Mouse (Mus musculus): ENCODE measurements around the gene 4930558K02Rik. TPM values are rescaled to one million over a fixed set of nuclear protein-coding genes. Genes with fewer than 3 reads are reported as not detected.

4930558K02Rik gene
- total and polyA plus RNA-seq, 2 experiments from 2014 or later: not detected

DNA sequence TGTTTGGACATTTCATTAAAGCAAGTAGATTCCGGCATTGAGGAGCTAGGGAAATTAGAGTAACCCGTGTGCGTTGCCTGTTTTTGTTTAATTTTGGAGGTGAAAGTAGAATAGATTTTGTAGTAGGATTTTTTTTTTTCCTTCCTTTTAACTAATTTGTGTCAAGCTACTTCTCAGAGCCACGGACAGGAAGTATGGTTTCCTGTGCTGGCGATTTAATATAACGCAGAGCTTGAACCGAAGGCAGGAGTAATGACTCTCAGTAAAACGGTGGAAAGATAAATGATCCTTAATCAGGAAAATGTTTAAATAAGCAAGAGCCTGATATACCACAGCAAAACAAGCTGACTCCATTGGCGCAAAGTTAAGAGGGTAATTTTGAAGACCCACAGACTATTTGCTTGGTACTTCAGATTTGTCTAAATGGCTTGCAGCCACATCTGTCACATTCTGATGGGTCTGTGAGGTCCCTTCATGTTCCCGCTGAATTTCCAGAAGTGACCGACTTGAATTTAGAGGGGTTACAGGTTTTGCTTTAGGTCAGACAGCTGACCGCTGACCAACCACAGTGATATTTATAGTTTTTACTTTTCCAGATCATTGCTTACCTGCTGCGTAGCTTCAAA is 38.7 kb upstream of the 4930558K02Rik start:
- 0 out of 2 replicates have a peak overlapping the region, but pooled peaks have one; percentile 6 for H3K4me2 ChIP-seq (ENCODE audit: low read depth, low read length)
- 0 out of 2 replicates have a peak overlapping the region, but pooled peaks have one; percentile 30 for H3K27ac ChIP-seq (ENCODE audit: low read depth)
- no peaks in the 10 kb centered on the region for H3K27me3 ChIP-seq (ENCODE audit: control insufficient read depth, insufficient read depth, low read length)
- no peaks in the 10 kb centered on the region for H3K36me3 ChIP-seq (replicated peaks; ENCODE audit: control insufficient read depth, insufficient read depth, low read length)
- H3K4me1 ChIP-seq (ENCODE audit: control insufficient read depth, insufficient read depth): peaks cover 3% of the 10 kb centered on the region; the same call in 1 of the 2 replicates
- no peak for ATAC-seq (ENCODE audit: insufficient read depth, low read depth)
- TF ChIP-seq CTCF (IDR thresholded peaks at IDR 0.05; ENCODE audit: low read depth) (no peak), EP300 (IDR thresholded peaks at IDR 0.05; ENCODE audit: low read depth) (no peak)
- H3K9ac ChIP-seq (replicated peaks; ENCODE audit: low read depth, low read length): no peak overlapping the region
- H3K4me3 ChIP-seq (ENCODE audit: low read depth, low read length): no peak overlapping the region
- WGBS: 48% methylated on average over 13 of the region's 13 CpGs
- no peak for DNase-seq (ENCODE audit: low spot score)
- H3K9me3 ChIP-seq (replicated peaks; ENCODE audit: control insufficient read depth, low read length): no peaks in the 10 kb centered on the region

DNA sequence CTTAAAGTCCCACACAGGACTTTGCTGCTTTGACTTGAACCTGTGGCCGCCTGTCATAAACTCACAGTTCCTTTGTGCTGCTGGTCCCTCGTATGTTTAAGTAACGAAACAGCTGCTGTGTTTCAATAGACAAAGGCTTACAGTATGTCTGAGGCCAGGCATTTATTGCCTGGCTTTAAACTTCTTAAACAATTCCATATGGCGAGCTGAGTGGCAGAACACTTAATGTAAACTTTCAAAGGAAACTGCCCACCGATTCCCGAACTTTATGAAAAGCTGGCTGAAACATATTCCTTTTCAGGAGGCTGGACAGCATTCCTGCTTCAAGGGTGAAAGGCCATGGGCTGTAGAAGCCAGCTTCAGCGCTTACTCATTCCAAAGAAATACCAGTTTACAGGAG is 37.5 kb upstream of the 4930558K02Rik start:
- no peak for TF ChIP-seq EP300 (IDR thresholded peaks at IDR 0.05; ENCODE audit: low read depth)
- TF ChIP-seq CTCF (IDR thresholded peaks at IDR 0.05; ENCODE audit: low read depth): no peak
- no peak overlapping the region for H3K4me3 ChIP-seq (ENCODE audit: low read depth, low read length)
- ATAC-seq (ENCODE audit: insufficient read depth, low read depth) (no peak), DNase-seq (ENCODE audit: low spot score) (no peak)
- H3K9me3 ChIP-seq (replicated peaks; ENCODE audit: control insufficient read depth, low read length): no peaks in the 10 kb centered on the region
- no peak overlapping the region for H3K4me2 ChIP-seq (ENCODE audit: low read depth, low read length)
- H3K4me1 ChIP-seq (ENCODE audit: control insufficient read depth, insufficient read depth): peaks cover 3% of the 10 kb centered on the region; the same call in 1 of the 2 replicates
- peak overlapping the region; percentile 20; the same call in 1 of the 2 replicates for H3K27ac ChIP-seq (ENCODE audit: low read depth)
- no peak overlapping the region for H3K9ac ChIP-seq (replicated peaks; ENCODE audit: low read depth, low read length)
- no peaks in the 10 kb centered on the region for H3K36me3 ChIP-seq (replicated peaks; ENCODE audit: control insufficient read depth, insufficient read depth, low read length)
- WGBS: 48% methylated on average over 7 of the region's 7 CpGs
- H3K27me3 ChIP-seq (ENCODE audit: control insufficient read depth, insufficient read depth, low read length): no peaks in the 10 kb centered on the region

DNA sequence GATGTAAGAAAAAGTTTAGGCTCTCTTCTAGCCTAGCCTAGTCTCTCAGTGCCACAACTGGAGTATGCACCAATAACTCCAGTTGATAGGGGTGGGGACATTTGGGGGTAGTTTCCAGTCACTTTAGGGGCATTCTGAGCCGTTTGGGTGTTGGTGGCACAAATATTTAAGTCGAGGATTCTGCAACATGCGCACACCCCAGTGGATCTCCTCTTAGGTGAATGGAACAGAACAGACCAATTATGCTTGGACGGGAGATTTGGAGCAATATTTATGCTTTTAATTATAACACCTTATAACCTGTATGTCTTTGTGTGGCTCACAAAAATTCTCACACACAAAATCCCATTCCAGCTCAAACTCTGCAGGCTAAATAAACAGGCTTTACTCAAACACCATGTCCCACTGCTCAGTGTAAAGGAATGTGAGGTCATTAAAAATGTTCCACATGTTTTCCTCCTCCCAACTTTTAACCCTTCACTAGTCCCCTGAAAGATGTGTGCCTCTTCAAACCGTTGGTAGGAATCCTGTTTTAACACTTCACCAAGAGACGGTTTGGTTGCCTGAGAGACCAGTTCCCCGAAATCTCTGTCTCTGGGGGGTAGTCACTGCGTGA is 35.9 kb upstream of the 4930558K02Rik start:
- Histone ChIP-seq H3K27me3 (ENCODE audit: control insufficient read depth, insufficient read depth, low read length) (no peaks in the 10 kb centered on the region), H3K4me2 (ENCODE audit: low read depth, low read length) (no peak overlapping the region), H3K9ac (replicated peaks; ENCODE audit: low read depth, low read length) (no peak overlapping the region), H3K4me3 (ENCODE audit: low read depth, low read length) (no peak overlapping the region), H3K4me1 (ENCODE audit: control insufficient read depth, insufficient read depth) (no peaks in the 10 kb centered on the region; the same call in 1 of the 2 replicates), H3K36me3 (replicated peaks; ENCODE audit: control insufficient read depth, insufficient read depth, low read length) (no peaks in the 10 kb centered on the region), H3K9me3 (replicated peaks; ENCODE audit: control insufficient read depth, low read length) (no peaks in the 10 kb centered on the region), H3K27ac (ENCODE audit: low read depth) (no peak overlapping the region)
- ATAC-seq (ENCODE audit: insufficient read depth, low read depth) (no peak), DNase-seq (ENCODE audit: low spot score) (peak; percentile 34)
- 60% methylated on average over 8 of the region's 8 CpGs for WGBS
- TF ChIP-seq EP300 (IDR thresholded peaks at IDR 0.05; ENCODE audit: low read depth) (no peak), CTCF (IDR thresholded peaks at IDR 0.05; ENCODE audit: low read depth) (no peak)

DNA sequence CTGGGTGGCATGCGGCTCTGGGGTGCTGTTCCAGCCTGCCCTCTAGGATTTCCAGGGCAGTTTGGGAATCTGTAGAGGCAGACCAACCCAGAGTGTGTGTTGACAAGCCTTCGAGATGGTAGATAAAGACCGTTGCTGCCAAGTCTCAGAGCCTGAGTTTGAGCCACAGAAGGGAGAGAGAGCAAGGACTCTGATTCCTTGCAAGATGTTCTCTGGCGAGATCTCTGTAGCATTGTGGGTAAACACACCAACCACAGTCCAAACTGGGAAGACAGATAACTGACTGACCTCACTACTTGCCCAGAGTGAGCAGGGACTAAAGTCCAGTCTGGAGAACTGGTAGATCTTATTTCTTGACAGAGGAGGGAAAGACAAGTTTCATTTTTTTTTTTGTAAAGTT is 34.1 kb upstream of the 4930558K02Rik start:
- no peak overlapping the region for H3K9ac ChIP-seq (replicated peaks; ENCODE audit: low read depth, low read length)
- H3K4me1 ChIP-seq (ENCODE audit: control insufficient read depth, insufficient read depth): no peaks in the 10 kb centered on the region; the same call in 1 of the 2 replicates
- no peak overlapping the region for H3K27ac ChIP-seq (ENCODE audit: low read depth)
- no peak overlapping the region for H3K4me2 ChIP-seq (ENCODE audit: low read depth, low read length)
- DNase-seq (ENCODE audit: low spot score) (no peak), ATAC-seq (ENCODE audit: insufficient read depth, low read depth) (no peak)
- no peaks in the 10 kb centered on the region for H3K36me3 ChIP-seq (replicated peaks; ENCODE audit: control insufficient read depth, insufficient read depth, low read length)
- no peaks in the 10 kb centered on the region for H3K9me3 ChIP-seq (replicated peaks; ENCODE audit: control insufficient read depth, low read length)
- WGBS: 17% methylated on average over 4 of the region's 4 CpGs
- no peak overlapping the region for H3K4me3 ChIP-seq (ENCODE audit: low read depth, low read length)
- TF ChIP-seq CTCF (IDR thresholded peaks at IDR 0.05; ENCODE audit: low read depth) (no peak), EP300 (IDR thresholded peaks at IDR 0.05; ENCODE audit: low read depth) (no peak)
- H3K27me3 ChIP-seq (ENCODE audit: control insufficient read depth, insufficient read depth, low read length): no peaks in the 10 kb centered on the region

DNA sequence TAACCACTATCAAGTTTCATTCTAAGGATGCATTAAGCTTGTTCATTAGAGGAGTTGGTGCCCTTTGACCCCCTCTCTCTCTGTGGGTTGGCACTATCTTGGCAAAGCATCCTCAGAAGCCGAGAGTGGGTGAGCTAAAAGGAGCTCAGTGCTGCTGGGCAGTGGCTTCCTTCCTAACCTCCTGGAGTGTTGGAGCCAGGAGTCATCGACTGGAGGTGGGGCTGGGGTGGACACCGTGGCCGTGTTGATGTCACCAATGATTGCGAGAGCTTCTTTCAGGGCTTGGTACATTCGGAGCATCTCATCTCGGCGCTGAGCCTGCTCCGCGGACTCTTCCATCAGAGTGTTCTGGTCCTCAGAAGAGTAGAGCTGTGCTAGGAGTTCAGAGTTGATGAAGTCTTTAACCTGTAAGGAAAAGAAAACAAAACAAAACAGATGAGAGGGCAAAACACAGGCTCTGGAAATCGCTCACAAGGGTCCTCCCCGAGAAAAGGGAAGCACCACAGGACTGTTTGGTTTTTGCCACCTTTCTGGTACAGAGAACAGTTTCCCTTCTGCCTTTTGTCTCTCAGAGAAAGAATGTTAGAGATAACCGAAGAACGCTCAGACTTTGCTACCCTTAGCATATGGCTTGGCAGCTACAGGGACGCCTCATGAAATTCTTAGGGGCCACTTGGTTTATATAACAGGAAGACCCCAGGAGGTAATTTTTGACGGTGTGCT is 32.2 kb upstream of the 4930558K02Rik start:
- Histone ChIP-seq H3K4me3 (ENCODE audit: low read depth, low read length) (no peak overlapping the region), H3K27ac (ENCODE audit: low read depth) (no peak overlapping the region), H3K9ac (replicated peaks; ENCODE audit: low read depth, low read length) (no peak overlapping the region), H3K27me3 (ENCODE audit: control insufficient read depth, insufficient read depth, low read length) (no peaks in the 10 kb centered on the region), H3K4me1 (ENCODE audit: control insufficient read depth, insufficient read depth) (no peaks in the 10 kb centered on the region; the same call in 1 of the 2 replicates), H3K4me2 (ENCODE audit: low read depth, low read length) (0 out of 2 replicates have a peak overlapping the region, but pooled peaks have one; percentile 2), H3K36me3 (replicated peaks; ENCODE audit: control insufficient read depth, insufficient read depth, low read length) (no peaks in the 10 kb centered on the region), H3K9me3 (replicated peaks; ENCODE audit: control insufficient read depth, low read length) (no peaks in the 10 kb centered on the region)
- ATAC-seq (ENCODE audit: insufficient read depth, low read depth) (0 out of 2 replicates have a peak, but pooled peaks have one; percentile 8), DNase-seq (ENCODE audit: low spot score) (no peak)
- TF ChIP-seq EP300 (IDR thresholded peaks at IDR 0.05; ENCODE audit: low read depth) (no peak), CTCF (IDR thresholded peaks at IDR 0.05; ENCODE audit: low read depth) (no peak)
- 32% methylated on average over 16 of the region's 16 CpGs for WGBS

Measured in heart, postnatal 0 days (tissue).